In the genomic region with DNA sequence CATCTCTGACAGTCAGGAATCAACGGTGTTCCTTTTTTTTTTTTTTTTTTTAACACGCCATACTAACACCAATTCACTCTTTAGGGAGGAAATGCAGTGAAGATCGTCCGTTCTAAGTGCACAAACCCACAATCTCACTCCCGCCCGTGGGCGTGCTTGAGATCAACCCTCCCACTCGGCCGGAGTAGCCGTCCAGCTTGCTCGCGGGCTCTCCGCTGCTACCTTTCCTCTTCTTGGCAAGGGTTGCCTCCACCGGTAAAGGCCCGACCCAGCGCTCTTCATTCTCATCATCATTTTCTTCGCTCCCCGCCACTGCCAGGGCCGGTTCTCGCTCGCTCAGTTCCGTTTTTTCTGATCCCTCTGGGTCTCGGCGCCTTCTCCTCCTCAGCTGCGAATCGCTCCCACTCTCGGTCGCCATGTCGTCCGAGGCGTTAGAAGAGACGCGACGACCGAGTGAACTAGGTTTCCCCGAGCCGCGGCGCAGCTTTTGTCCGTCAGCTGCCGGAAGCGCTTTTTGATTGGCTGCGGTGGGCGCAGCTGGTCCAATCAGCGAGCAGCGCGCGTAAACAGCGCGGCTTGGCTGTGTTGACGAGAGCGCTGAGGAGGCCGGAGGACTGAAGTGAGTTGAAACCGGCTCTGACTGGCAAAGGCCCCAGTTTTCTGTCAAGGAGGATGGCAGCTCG, we compare ENCODE assay signal across 8 mouse cellular contexts. TPM values are rescaled to one million over a fixed set of nuclear protein-coding genes. Genes with fewer than 3 reads are reported as not detected.
A peak's percentile ranks its signal among the peaks of the same experiment; 100 is the strongest.
DNase-seq lines count a peak whose midpoint lies in the region; ATAC-seq and TF ChIP-seq lines count a peak whose summit lies in the region.

A gene (plus strand): TSS at position 228 of the 683 bp plus-strand sequence.
A gene (minus strand): TSS at position 460 of the 683 bp plus-strand sequence.

- H3K27me3 ChIP-seq in E14TG2a.4 (ENCODE audit: insufficient read depth, low read length): no peaks in the 10 kb centered on the region
- no peaks in the 10 kb centered on the region for H3K27me3 ChIP-seq in forebrain, embryonic 12.5 days
- H3K27me3 ChIP-seq in heart, postnatal 0 days (ENCODE audit: control insufficient read depth, insufficient read depth, low read length): no peaks in the 10 kb centered on the region
- no peaks in the 10 kb centered on the region for H3K27me3 ChIP-seq in liver, embryonic 16.5 days (ENCODE audit: control insufficient read depth, insufficient read depth, low read depth, low read length)
- no peaks in the 10 kb centered on the region for H3K27me3 ChIP-seq in neural tube, embryonic 13.5 days
- H3K27me3 ChIP-seq in testis, adult 2 months (ENCODE audit: control insufficient read depth, insufficient read depth, low read length): no peaks in the 10 kb centered on the region

- H3K4me3 ChIP-seq in E14TG2a.4 (replicated peaks; ENCODE audit: low read length): peak within 1 kb of the TSS; percentile 90
- H3K4me3 ChIP-seq in forebrain, embryonic 12.5 days (replicated peaks): peak within 1 kb of the TSS; percentile 73
- peak within 1 kb of the TSS; percentile 93 for H3K4me3 ChIP-seq in heart, postnatal 0 days (ENCODE audit: low read depth, low read length)
- H3K4me3 ChIP-seq in liver, embryonic 16.5 days (ENCODE audit: low read depth, low read length): peak within 1 kb of the TSS; percentile 63
- H3K4me3 ChIP-seq in neural tube, embryonic 13.5 days: peak within 1 kb of the TSS; percentile 68
- peak within 1 kb of the TSS; percentile 97 for H3K4me3 ChIP-seq in testis, adult 2 months (ENCODE audit: control insufficient read depth, low read depth, low read length)

- no peaks in the 10 kb centered on the region for H3K9me3 ChIP-seq in E14TG2a.4 (ENCODE audit: low read length)
- H3K9me3 ChIP-seq in forebrain, embryonic 12.5 days: no peaks in the 10 kb centered on the region
- H3K9me3 ChIP-seq in heart, postnatal 0 days (replicated peaks; ENCODE audit: control insufficient read depth, low read length): no peaks in the 10 kb centered on the region
- H3K9me3 ChIP-seq in liver, embryonic 16.5 days (replicated peaks; ENCODE audit: control insufficient read depth, low read length): no peaks in the 10 kb centered on the region
- H3K9me3 ChIP-seq in neural tube, embryonic 13.5 days: no peaks in the 10 kb centered on the region

- TF ChIP-seq POLR2A in testis, adult 2 months (IDR thresholded peaks at IDR 0.05; ENCODE audit: control insufficient read depth, low read depth, low read length): peak; percentile 97

- under 1% methylated on average over 55 of the region's 55 CpGs for WGBS in forebrain, embryonic 12.5 days
- WGBS in heart, postnatal 0 days: 1% methylated on average over 55 of the region's 55 CpGs
- WGBS in liver, embryonic 16.5 days (ENCODE audit: insufficient replicate concordance): under 1% methylated on average over 55 of the region's 55 CpGs
- WGBS in neural tube, embryonic 13.5 days: under 1% methylated on average over 55 of the region's 55 CpGs

- H3K4me2 ChIP-seq in forebrain, embryonic 12.5 days: peak within 1 kb of the TSS; percentile 60
- peak within 1 kb of the TSS; percentile 79 for H3K4me2 ChIP-seq in heart, postnatal 0 days (ENCODE audit: low read depth, low read length)
- H3K4me2 ChIP-seq in liver, embryonic 16.5 days (ENCODE audit: low read depth, low read length): peak within 1 kb of the TSS; percentile 88
- peak within 1 kb of the TSS; percentile 67 for H3K4me2 ChIP-seq in neural tube, embryonic 13.5 days

- TF ChIP-seq CTCF in E14TG2a.4 (conservative IDR thresholded peaks at IDR 0.05; ENCODE audit: low read length): no peak
- no peak for TF ChIP-seq CTCF in heart, postnatal 0 days (IDR thresholded peaks at IDR 0.05; ENCODE audit: low read depth)
- 0 out of 2 replicates have a peak, but pooled peaks have one; percentile 0 for TF ChIP-seq CTCF in testis, adult 2 months (IDR thresholded peaks at IDR 0.05; ENCODE audit: control insufficient read depth, insufficient read depth, insufficient replicate concordance, low read depth, low read length)

- H3K36me3 ChIP-seq in E14TG2a.4 (ENCODE audit: insufficient read depth, low read length): peaks cover 10% of the 10 kb centered on the region
- 0 out of 2 replicates have a peak, but pooled peaks cover 4% of the 10 kb centered on the region for H3K36me3 ChIP-seq in forebrain, embryonic 12.5 days (replicated peaks)
- H3K36me3 ChIP-seq in heart, postnatal 0 days (replicated peaks; ENCODE audit: control insufficient read depth, insufficient read depth, low read length): peaks cover 4% of the 10 kb centered on the region; the same call in 1 of the 2 replicates
- peaks cover 11% of the 10 kb centered on the region; the same call in 1 of the 2 replicates for H3K36me3 ChIP-seq in liver, embryonic 16.5 days (ENCODE audit: control insufficient read depth, insufficient read depth)
- peaks cover 3% of the 10 kb centered on the region; the same call in 1 of the 2 replicates for H3K36me3 ChIP-seq in neural tube, embryonic 13.5 days
- no peaks in the 10 kb centered on the region; the same call in 1 of the 2 replicates for H3K36me3 ChIP-seq in testis, adult 2 months (ENCODE audit: control insufficient read depth, insufficient read depth, low read length)

- peak within 1 kb of the TSS; percentile 90 for H3K27ac ChIP-seq in forebrain, embryonic 12.5 days
- H3K27ac ChIP-seq in heart, postnatal 0 days (ENCODE audit: low read depth): peak within 1 kb of the TSS; percentile 96
- peak within 1 kb of the TSS; percentile 89 for H3K27ac ChIP-seq in liver, embryonic 16.5 days (ENCODE audit: low read length)
- H3K27ac ChIP-seq in neural tube, embryonic 13.5 days (replicated peaks): peak within 1 kb of the TSS; percentile 91
- H3K27ac ChIP-seq in testis, adult 2 months (ENCODE audit: control insufficient read depth, insufficient read depth, low read depth, low read length): peak within 1 kb of the TSS; percentile 94

- H3K4me1 ChIP-seq in E14TG2a.4 (replicated peaks; ENCODE audit: low read depth, low read length): peaks cover 7% of the 10 kb centered on the region
- peaks cover 17% of the 10 kb centered on the region for H3K4me1 ChIP-seq in forebrain, embryonic 12.5 days
- H3K4me1 ChIP-seq in heart, postnatal 0 days (ENCODE audit: control insufficient read depth, insufficient read depth): peaks cover 16% of the 10 kb centered on the region
- H3K4me1 ChIP-seq in liver, embryonic 16.5 days (ENCODE audit: control insufficient read depth, low read depth, low read length): peaks cover 8% of the 10 kb centered on the region
- H3K4me1 ChIP-seq in neural tube, embryonic 13.5 days (replicated peaks): peaks cover 20% of the 10 kb centered on the region
- H3K4me1 ChIP-seq in testis, adult 2 months (ENCODE audit: control insufficient read depth, insufficient read depth, low read length): no peaks in the 10 kb centered on the region; the same call in 1 of the 2 replicates

- H3K9ac ChIP-seq in forebrain, embryonic 12.5 days: peak within 1 kb of the TSS; percentile 79
- H3K9ac ChIP-seq in heart, postnatal 0 days (replicated peaks; ENCODE audit: low read depth, low read length): peak within 1 kb of the TSS; percentile 83
- H3K9ac ChIP-seq in liver, embryonic 16.5 days (ENCODE audit: low read depth, low read length): peak within 1 kb of the TSS; percentile 86
- peak within 1 kb of the TSS; percentile 78 for H3K9ac ChIP-seq in neural tube, embryonic 13.5 days

- TF ChIP-seq EP300 in heart, postnatal 0 days (IDR thresholded peaks at IDR 0.05; ENCODE audit: low read depth): no peak

- peak; percentile 99 for ATAC-seq in forebrain, embryonic 12.5 days (ENCODE audit: low FRiP score)
- ATAC-seq in heart, postnatal 0 days (ENCODE audit: insufficient read depth, low read depth): peak; percentile 99
- ATAC-seq in liver, embryonic 16.5 days (ENCODE audit: low read depth): peak; percentile 98
- peak; percentile 100 for ATAC-seq in neural tube, embryonic 13.5 days (ENCODE audit: low read depth)

- peak; percentile 96 for DNase-seq in c-Kit-positive CD71-positive TER-119-positive erythroid progenitor cells, embryonic 14.5 days (ENCODE audit: low spot score)
- DNase-seq in heart, postnatal 0 days (ENCODE audit: low spot score): peak; percentile 92
- DNase-seq in kidney, postnatal 4 days: peak; percentile 97 to 98

RNA-seq across cellular contexts. Expression of the first gene that starts in this region (rescaled TPM):
- 78.3 and 85.0 TPM in 2 replicates for polyA plus RNA-seq in forebrain, embryonic 12.5 days (2016; fragmentation: Nextera tagmentation; extraction: Ambion mirVana)
- total RNA-seq in heart, postnatal 0 days (2014; rRNA removed; ENCODE audit: low replicate concordance): 0.19 and 4.5 TPM in 2 replicates
- polyA plus RNA-seq in heart, postnatal 0 days (2015; fragmentation: Nextera tagmentation; extraction: Ambion mirVana): 17.3 and 18.2 TPM in 2 replicates
- 50.1 and 64.2 TPM in 2 replicates for polyA plus RNA-seq in liver, embryonic 16.5 days (2015; fragmentation: Nextera tagmentation; extraction: Ambion mirVana)
- polyA plus RNA-seq in neural tube, embryonic 13.5 days (2015; fragmentation: Nextera tagmentation; extraction: Ambion mirVana): 13.8 and 18.3 TPM in 2 replicates
- 3.1 and 5.3 TPM in 2 replicates for polyA plus RNA-seq in testis, adult 2 months (2012; rRNA removed)

RNA-seq across cellular contexts. Expression of the second gene that starts in this region (rescaled TPM):
- 15.8 and 15.9 TPM in 2 replicates for polyA plus RNA-seq in forebrain, embryonic 12.5 days (2016; fragmentation: Nextera tagmentation; extraction: Ambion mirVana)
- total RNA-seq in heart, postnatal 0 days (2014; rRNA removed; ENCODE audit: low replicate concordance): 2.1 and 4.8 TPM in 2 replicates
- polyA plus RNA-seq in heart, postnatal 0 days (2015; fragmentation: Nextera tagmentation; extraction: Ambion mirVana): 5.4 and 5.8 TPM in 2 replicates
- 8.4 TPM in 2 replicates for polyA plus RNA-seq in liver, embryonic 16.5 days (2015; fragmentation: Nextera tagmentation; extraction: Ambion mirVana)
- 7.2 and 7.5 TPM in 2 replicates for polyA plus RNA-seq in neural tube, embryonic 13.5 days (2015; fragmentation: Nextera tagmentation; extraction: Ambion mirVana)
- polyA plus RNA-seq in testis, adult 2 months (2012; rRNA removed): 3.7 TPM in 2 replicates

Comparison
In these comparisons a context has a peak if more than half of its experiments do, and no peak if none do; other contexts are left out.
1. Peak in every context shown above with its lines: DNase-seq, ATAC-seq, H3K4me3 ChIP-seq and H3K27ac ChIP-seq.